Mouse (Mus musculus) mouse embryonic stem cell (cell line): ENCODE data around the gene Tesmin.

Source experiments
- in situ Hi-C, 2 experiments: fragments of 300-500 bp; cut with MboI; formaldehyde crosslinking; loops; 1 replicate in 1 of 2; 3 replicates in 1 of 2; pipeline ENCODE4 v1.14.3; 2019 to 2020; ENCODE audit warnings: low sequenced_read_pairs in 2 of 2, low pct_unique_long_range_greater_than_20kb in 1 of 2, mixed read lengths in 1 of 2; ENCODE audit not compliant: unreplicated experiment in 1 of 2

Gene Tesmin

GRCm38 (mm10) chr19:3431969-3432368 lies 43.3 kb downstream of the Tesmin start:
- in situ Hi-C loops, result loop anchor here in 1 of 2 experiments (10.0 kb wide), 1 partner anchor 117 kb away; no protein-coding TSS in a partner anchor

- in situ Hi-C loops, result loop anchor here in 1 of 2 experiments (10.0 kb wide), 1 partner anchor 119 kb away; no protein-coding TSS in a partner anchor
Measured at GRCm38 (mm10) chr19:3434124-3434523, 45.5 kb downstream of the Tesmin start.

DNA sequence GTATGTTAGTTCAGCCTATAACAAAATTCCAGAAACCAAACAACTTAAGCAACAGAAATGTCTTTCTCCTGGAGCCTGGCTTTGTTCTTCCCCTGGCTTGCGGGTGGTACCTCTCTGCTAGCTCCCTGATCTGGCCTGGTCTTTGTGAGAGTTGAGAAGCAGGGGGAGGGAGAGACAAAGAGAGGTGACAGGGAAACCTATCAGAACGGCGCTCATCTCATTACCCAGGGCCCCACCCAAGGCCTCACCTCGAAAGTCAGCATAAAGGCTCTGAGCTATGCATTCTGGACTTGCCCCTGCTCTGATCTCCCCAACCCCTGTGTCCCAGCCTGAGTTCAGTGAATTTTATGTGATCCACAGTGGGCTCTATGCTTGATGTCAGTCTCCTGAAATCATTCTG lies 46.0 kb downstream of the Tesmin start:
- in situ Hi-C loops, result loop anchor here in 1 of 2 experiments (5.0 to 10.0 kb wide), 2 partner anchors 37 to 120 kb away; no protein-coding TSS in a partner anchor

DNA sequence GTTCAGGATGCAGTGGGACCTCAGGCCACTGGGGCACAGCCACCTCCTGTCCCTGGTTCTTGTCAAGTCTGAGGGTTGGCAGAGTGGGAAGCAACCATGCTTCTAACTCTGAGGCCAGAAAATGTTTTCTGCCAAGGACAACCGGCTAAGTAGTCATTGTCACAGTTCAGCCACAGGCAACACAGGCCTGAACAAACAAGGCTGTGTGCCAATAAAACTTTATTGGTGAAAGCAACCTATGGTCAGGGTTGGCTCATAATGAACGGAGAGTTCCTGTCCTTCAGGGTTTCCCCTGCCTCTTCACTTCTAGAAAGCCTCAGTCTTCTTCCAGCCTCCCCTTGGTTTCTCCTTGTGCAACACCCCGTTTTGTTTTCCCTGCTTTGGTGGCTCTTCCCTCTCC lies 47.2 kb downstream of the Tesmin start:
- in situ Hi-C loops, result loop anchor here in 1 of 2 experiments (5.0 to 10.0 kb wide), 2 partner anchors 39 to 121 kb away; no protein-coding TSS in a partner anchor

DNA sequence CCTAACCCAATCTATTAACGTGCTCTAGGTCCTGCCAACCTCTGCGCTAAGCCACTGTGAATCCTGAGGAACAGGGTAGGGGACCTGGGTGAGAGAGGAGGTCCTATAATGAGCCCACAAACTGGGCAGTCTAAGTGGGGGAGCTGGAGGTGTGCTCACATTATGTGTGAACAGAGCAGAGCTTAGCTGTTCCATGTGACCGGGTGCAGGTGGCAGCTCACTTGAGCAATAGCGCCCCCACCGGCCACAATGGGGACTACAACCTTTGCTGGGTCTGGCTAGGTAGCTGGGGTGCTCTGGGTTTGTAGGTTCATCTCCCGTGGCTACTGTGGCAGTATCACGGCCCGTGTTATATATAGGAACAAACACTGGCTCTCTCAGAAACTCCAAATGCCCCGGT lies 48.2 kb downstream of the Tesmin start:
- in situ Hi-C loops, result loop anchor here in 1 of 2 experiments (5.0 to 10.0 kb wide), 2 partner anchors 40 to 122 kb away; no protein-coding TSS in a partner anchor

- in situ Hi-C loops, result loop anchor here in 1 of 2 experiments (5.0 to 10.0 kb wide), 2 partner anchors 41 to 123 kb away; no protein-coding TSS in a partner anchor
Measured at GRCm38 (mm10) chr19:3437980-3438379, 49.3 kb downstream of the Tesmin start.

- in situ Hi-C loops, result no loop called here
Measured at GRCm38 (mm10) chr19:3440667-3441066, 52.0 kb downstream of the Tesmin start.

- in situ Hi-C loops, result no loop called here
Measured at GRCm38 (mm10) chr19:3441092-3441491, 52.4 kb downstream of the Tesmin start.

- in situ Hi-C loops, result no loop called here
Measured at GRCm38 (mm10) chr19:3447348-3447747, 58.7 kb downstream of the Tesmin start.

GRCm38 (mm10) chr19:3449248-3449647 lies 60.6 kb downstream of the Tesmin start:
- in situ Hi-C loops, result no loop called here

GRCm38 (mm10) chr19:3450714-3451113 lies 62.1 kb downstream of the Tesmin start:
- in situ Hi-C loops, result no loop called here

DNA sequence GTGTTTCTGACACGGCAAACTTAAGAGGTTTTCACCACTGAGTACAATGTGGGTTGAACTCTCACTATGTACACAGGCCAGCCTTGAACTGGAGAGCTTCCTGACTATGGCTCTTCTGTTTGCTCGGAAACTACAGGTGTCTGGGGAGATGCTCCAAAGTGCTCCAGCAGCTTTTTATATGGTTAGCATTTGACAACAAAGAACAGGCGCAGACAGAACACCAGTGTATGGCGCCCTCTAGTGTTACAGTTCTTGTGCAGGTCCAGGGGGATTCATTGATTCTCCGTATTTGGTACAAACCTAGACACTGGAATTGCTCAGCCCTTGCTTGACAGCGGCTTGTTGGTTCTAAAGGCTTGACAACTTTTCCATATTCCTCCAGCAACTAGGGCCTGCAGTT lies 62.5 kb downstream of the Tesmin start:
- in situ Hi-C loops, result no loop called here

DNA sequence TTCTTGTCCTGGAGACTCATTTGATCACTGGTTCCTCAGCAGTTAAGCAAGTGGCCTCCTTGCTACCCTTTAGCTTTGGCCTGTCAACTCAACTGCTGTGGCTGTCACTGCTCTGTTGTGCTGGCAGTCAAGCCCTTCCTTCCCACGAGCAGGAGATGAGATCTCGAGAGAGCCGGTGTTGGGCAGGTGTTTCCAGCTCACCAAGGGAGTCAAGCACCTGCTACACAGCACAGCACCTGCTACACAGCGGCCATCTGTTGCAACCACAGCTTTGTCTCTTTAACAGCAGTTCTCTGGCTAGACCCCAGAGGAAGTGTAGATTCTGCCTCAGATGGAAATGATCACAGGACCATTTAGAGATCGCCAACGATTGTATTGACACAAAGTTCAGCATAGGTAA lies 63.0 kb downstream of the Tesmin start:
- in situ Hi-C loops, result no loop called here
